Mouse (Mus musculus) MEL (cell line): ENCODE results near the gene Sgms1.

Experiments
- CTCF ChIP-seq, 3 experiments: IDR thresholded peaks in 2 of 3; conservative IDR thresholded peaks in 1 of 3; 2 replicates each; pipeline ENCODE4 v1.5.1; 2011 to 2012; ENCODE audit warnings: low read length in 3 of 3, low read depth in 2 of 3, mild to moderate bottlenecking in 2 of 3, improper control_type of control experiment in 1 of 3, inconsistent platforms in 1 of 3, mixed read lengths in 1 of 3, moderate library complexity in 1 of 3; ENCODE audit not compliant: control insufficient read depth in 1 of 3, insufficient read depth in 1 of 3, poor library complexity in 1 of 3, severe bottlenecking in 1 of 3
- GATA1 ChIP-seq: IDR thresholded peaks from 2 replicates; pipeline ENCODE4 v1.6.1; 2011; ENCODE audit warnings: low read depth, low read length, improper control_type of control experiment
- POLR2A ChIP-seq, 2 experiments: IDR thresholded peaks; 2 replicates each; pipeline ENCODE4 v1.6.1; 2011 to 2012; ENCODE audit warnings: low read length in 2 of 2, mild to moderate bottlenecking in 2 of 2, control low read depth in 1 of 2, improper control_type of control experiment in 1 of 2, low read depth in 1 of 2, moderate library complexity in 1 of 2; ENCODE audit not compliant: control insufficient read depth in 1 of 2, insufficient read depth in 1 of 2, poor library complexity in 1 of 2
- USF2 ChIP-seq, 2 experiments: IDR thresholded peaks; 2 replicates each; pipeline ENCODE4 v1.6.1; 2011 to 2012; ENCODE audit warnings: improper control_type of control experiment in 2 of 2, low read length in 2 of 2, borderline replicate concordance in 1 of 2, inconsistent platforms in 1 of 2, low read depth in 1 of 2, mild to moderate bottlenecking in 1 of 2; ENCODE audit not compliant: insufficient read depth in 1 of 2
- ZC3H11A ChIP-seq: IDR thresholded peaks from 2 replicates; pipeline ENCODE4 v1.6.1; 2012; ENCODE audit warnings: low read depth, mild to moderate bottlenecking, inconsistent platforms, low read length, improper control_type of control experiment

DNA sequence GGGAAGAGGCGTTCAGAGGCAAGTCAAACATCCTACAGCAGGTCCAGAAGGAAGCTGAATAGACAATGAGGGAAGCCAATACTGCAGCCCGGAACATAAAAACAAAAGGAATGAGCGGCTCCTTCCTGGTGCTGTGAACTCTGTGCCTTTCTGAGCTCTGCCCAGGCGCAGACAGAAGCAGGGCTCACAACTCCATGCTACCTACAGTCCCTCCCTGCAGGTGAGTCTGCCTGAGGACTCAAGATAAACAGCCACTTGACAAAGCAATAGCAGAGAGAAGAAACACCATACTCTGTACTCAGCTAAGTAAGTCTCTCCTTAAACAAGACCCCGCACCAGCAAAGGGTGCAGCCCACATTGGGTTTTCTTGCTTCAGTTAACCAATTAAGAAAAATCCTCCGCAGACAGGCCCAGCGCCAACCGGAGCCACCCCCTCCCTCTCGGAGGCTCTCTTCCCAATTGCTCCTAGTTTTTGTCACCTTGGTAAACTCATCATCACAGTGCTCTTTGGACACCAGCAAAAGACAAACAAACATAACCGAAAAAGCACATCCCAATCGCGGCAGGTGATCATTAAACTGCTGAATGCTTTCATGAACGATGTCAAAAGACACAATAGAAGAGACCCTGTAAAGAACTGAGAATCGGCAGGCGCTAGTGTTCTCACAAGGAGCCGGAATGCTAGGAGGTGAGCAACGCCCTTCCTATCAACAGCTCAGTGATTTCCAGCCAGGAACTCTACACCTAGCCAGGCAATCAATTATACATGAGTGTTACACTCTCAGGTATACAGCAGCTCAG lies 45.4 kb downstream of the Sgms1 start:
- TF ChIP-seq POLR2A (IDR thresholded peaks at IDR 0.05; ENCODE audit: control insufficient read depth in 1 of 2, insufficient read depth in 1 of 2, low read depth in 1 of 2, low read length in 2 of 2, poor library complexity in 1 of 2) (no peak), GATA1 (no peak), ZC3H11A (no peak), USF2 (IDR thresholded peaks at IDR 0.05; ENCODE audit: borderline replicate concordance in 1 of 2, insufficient read depth in 1 of 2, low read depth in 1 of 2, low read length in 2 of 2) (no peak), CTCF (IDR thresholded peaks at IDR 0.05 in 2 of 3, conservative IDR thresholded peaks at IDR 0.05 in 1 of 3; ENCODE audit: control insufficient read depth in 1 of 3, insufficient read depth in 1 of 3, low read depth in 2 of 3, low read length in 3 of 3, poor library complexity in 1 of 3, severe bottlenecking in 1 of 3) (no peak)
